Mouse (Mus musculus): ENCODE results near the gene Jade1. TPM values are rescaled to one million over a fixed set of nuclear protein-coding genes. Genes with fewer than 3 reads are reported as not detected.

The Jade1 gene
- total and polyA plus RNA-seq, 2 experiments from 2014 or later: 16.7 to 21.8 TPM

DNA sequence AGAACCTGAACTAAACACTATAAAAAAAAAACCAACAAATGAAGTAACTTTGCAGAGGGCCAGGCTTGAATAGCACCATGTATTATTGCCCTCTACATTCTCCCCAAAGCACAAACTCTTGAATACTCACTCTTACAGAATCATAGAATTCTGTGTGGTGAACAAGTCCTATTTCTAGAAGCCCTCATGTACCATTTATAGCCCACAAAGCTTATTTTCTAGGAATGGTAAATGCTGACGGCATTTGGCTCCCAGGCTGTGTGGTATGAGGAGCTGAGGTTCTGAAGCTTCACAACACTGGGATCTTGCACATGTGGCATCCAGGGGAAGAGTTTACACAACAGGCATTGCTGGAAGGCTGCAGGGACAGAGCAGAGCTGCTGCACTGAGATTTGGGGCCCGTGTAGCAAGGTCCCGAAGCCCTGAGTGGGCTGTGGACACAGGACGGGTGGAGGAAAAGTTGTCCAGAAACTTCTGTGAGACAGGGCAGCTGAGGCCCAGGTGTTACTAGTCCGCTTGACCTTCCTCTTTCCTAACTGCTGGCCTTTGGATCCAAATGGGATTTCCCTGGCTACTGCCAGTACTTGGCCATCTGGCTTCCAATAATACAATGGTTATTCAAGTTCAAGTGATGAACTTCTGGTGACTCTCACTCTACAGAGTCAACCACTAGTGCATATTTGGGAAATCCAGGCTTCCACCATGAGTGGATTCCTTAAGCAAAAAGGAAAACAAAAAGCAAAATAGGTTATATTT, 58.9 kb downstream of the Jade1 start:
- H3K9me3 ChIP-seq (ENCODE audit: low read length): no peaks in the 10 kb centered on the region
- ATAC-seq (ENCODE audit: low FRiP score): no peak
- no peak for DNase-seq (ENCODE audit: low spot score)
- no peaks in the 10 kb centered on the region for H3K27me3 ChIP-seq (ENCODE audit: insufficient read depth, low read length)
- H3K9ac ChIP-seq (replicated peaks; ENCODE audit: low read length, poor library complexity, severe bottlenecking): no peak overlapping the region
- TF ChIP-seq CTCF (IDR thresholded peaks at IDR 0.05): no peak
- H3K27ac ChIP-seq (ENCODE audit: low read depth, low read length): no peak overlapping the region
- no peak overlapping the region for H3K4me2 ChIP-seq (ENCODE audit: low read depth, low read length, poor library complexity, severe bottlenecking)
- no peak overlapping the region for H3K4me3 ChIP-seq (ENCODE audit: low read depth, low read length)
- WGBS: 95% methylated on average over 5 of the region's 5 CpGs
- peaks cover 34% of the 10 kb centered on the region for H3K36me3 ChIP-seq (ENCODE audit: insufficient read depth, low read length)
- H3K4me1 ChIP-seq (ENCODE audit: insufficient read depth, low read length): no peaks in the 10 kb centered on the region

DNA sequence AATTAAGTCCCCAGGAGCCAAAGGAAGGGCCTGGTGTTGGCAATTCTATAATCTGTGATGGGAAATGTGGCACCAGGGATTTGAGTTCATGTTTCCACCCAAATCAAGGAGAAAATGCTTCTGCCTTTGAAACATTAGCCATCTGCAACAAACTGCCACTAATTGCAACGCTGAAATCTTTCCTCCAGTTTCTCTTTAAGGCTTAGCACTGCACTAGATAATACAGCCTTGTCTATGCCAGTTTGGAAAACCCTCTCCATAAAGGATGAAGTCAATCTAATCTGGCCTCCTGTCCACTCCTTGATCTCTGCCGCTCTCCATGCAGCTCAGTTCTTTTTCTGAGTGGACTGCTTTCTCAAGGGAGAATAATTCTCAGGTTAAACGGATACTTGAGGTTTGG, 62.5 kb downstream of the Jade1 start:
- no peak for ATAC-seq (ENCODE audit: low FRiP score)

DNA sequence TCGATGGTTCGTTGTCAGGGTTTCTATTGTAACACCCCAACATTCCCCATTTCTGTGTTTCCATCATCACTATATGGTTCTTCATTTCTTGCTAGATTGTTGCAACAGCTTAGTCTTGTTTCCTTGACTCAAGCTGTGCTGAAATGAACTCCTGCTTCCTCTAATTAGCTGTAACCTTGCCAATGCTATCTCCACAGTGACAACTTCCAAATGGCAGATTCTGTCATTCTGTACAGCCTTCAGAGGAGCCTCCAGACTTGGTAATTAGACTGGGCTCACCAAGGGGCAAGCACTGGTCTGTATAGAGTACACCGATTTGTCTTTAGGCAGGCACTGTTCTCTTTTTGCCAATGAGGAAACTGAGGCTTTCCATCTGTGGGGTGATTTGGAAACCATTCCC, 63.0 kb downstream of the Jade1 start:
- no peak for TF ChIP-seq CTCF (IDR thresholded peaks at IDR 0.05)
- WGBS: 83% methylated on average over 3 of the region's 3 CpGs
- H3K9ac ChIP-seq (replicated peaks; ENCODE audit: low read length, poor library complexity, severe bottlenecking): no peak overlapping the region
- H3K9me3 ChIP-seq (ENCODE audit: low read length): no peaks in the 10 kb centered on the region
- no peak overlapping the region for H3K27ac ChIP-seq (ENCODE audit: low read depth, low read length)
- DNase-seq (ENCODE audit: low spot score) (peak; percentile 33), ATAC-seq (ENCODE audit: low FRiP score) (no peak)
- H3K36me3 ChIP-seq (ENCODE audit: insufficient read depth, low read length): peaks cover 8% of the 10 kb centered on the region
- H3K4me1 ChIP-seq (ENCODE audit: insufficient read depth, low read length): no peaks in the 10 kb centered on the region
- no peak overlapping the region for H3K4me2 ChIP-seq (ENCODE audit: low read depth, low read length, poor library complexity, severe bottlenecking)
- no peak overlapping the region for H3K4me3 ChIP-seq (ENCODE audit: low read depth, low read length)
- no peaks in the 10 kb centered on the region for H3K27me3 ChIP-seq (ENCODE audit: insufficient read depth, low read length)

More for the DNA sequence above, 62.5 kb downstream of the Jade1 start:
- Histone ChIP-seq H3K9ac (replicated peaks; ENCODE audit: low read length, poor library complexity, severe bottlenecking) (no peak overlapping the region), H3K4me1 (ENCODE audit: insufficient read depth, low read length) (no peaks in the 10 kb centered on the region), H3K9me3 (ENCODE audit: low read length) (no peaks in the 10 kb centered on the region), H3K4me2 (ENCODE audit: low read depth, low read length, poor library complexity, severe bottlenecking) (no peak overlapping the region), H3K4me3 (ENCODE audit: low read depth, low read length) (no peak overlapping the region), H3K27me3 (ENCODE audit: insufficient read depth, low read length) (no peaks in the 10 kb centered on the region), H3K27ac (ENCODE audit: low read depth, low read length) (no peak overlapping the region), H3K36me3 (ENCODE audit: insufficient read depth, low read length) (peaks cover 12% of the 10 kb centered on the region)
- WGBS: 74% methylated on average over 3 of the region's 3 CpGs
- peak; percentile 24 for DNase-seq (ENCODE audit: low spot score)
- TF ChIP-seq CTCF (IDR thresholded peaks at IDR 0.05): no peak

DNA sequence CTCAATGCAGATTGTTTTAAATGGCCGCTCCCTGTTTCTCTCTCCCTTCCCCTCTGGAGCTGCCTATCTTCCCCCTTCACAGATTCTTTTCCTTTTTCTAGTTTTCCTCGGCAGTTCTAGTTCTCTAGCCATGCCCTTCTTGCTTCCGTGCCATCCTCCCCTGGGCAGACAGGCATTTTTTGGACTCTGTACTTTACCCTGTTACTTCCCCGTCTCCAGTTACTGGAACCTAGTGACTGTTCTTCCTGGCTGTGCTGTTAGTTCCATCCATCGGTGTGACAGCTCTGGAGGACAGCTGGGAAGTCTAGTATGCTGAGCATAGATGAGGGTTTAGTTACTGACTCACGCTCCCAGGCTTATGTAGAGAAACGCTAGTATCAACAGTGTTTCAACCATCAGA, 65.4 kb downstream of the Jade1 start:
- no peaks in the 10 kb centered on the region for H3K9me3 ChIP-seq (ENCODE audit: low read length)

DNA sequence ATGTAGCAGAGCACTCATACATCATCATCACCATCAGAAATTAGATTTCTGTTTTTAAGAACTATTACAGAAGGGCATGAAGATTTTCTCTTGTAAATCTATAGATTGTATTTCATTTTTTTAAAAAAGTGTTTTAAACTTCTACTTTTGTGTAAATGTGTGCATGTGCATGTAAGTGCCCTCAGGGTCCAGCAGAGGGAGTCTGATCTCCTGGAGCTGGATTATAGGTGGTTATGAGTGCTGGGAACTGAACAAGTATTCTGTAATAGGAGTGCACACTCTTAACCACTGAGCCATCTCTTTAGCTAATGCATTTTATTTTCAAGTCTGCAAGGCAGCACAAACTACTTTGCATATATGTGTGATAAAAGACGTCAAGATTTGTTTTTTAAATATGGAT, 100.1 kb downstream of the Jade1 start:
- WGBS: 94% methylated on average over 1 of the region's 1 CpGs
- DNase-seq (ENCODE audit: low spot score): no peak
- no peak overlapping the region for H3K27ac ChIP-seq (ENCODE audit: low read depth, low read length)

More for the DNA sequence above, 65.4 kb downstream of the Jade1 start:
- ATAC-seq (ENCODE audit: low FRiP score): no peak
- TF ChIP-seq CTCF (IDR thresholded peaks at IDR 0.05): no peak
- no peak overlapping the region for H3K4me2 ChIP-seq (ENCODE audit: low read depth, low read length, poor library complexity, severe bottlenecking)
- no peaks in the 10 kb centered on the region for H3K4me1 ChIP-seq (ENCODE audit: insufficient read depth, low read length)
- H3K4me3 ChIP-seq (ENCODE audit: low read depth, low read length): no peak overlapping the region
- no peak overlapping the region for H3K27ac ChIP-seq (ENCODE audit: low read depth, low read length)
- no peaks in the 10 kb centered on the region for H3K27me3 ChIP-seq (ENCODE audit: insufficient read depth, low read length)
- 90% methylated on average over 7 of the region's 7 CpGs for WGBS
- no peak for DNase-seq (ENCODE audit: low spot score)
- no peaks in the 10 kb centered on the region for H3K36me3 ChIP-seq (ENCODE audit: insufficient read depth, low read length)
- no peak overlapping the region for H3K9ac ChIP-seq (replicated peaks; ENCODE audit: low read length, poor library complexity, severe bottlenecking)

More for the DNA sequence above, 100.1 kb downstream of the Jade1 start:
- ATAC-seq (ENCODE audit: low FRiP score): no peak
- TF ChIP-seq CTCF (IDR thresholded peaks at IDR 0.05): no peak
- Histone ChIP-seq H3K9me3 (ENCODE audit: low read length) (no peaks in the 10 kb centered on the region), H3K4me1 (ENCODE audit: insufficient read depth, low read length) (no peaks in the 10 kb centered on the region), H3K9ac (replicated peaks; ENCODE audit: low read length, poor library complexity, severe bottlenecking) (no peak overlapping the region), H3K4me3 (ENCODE audit: low read depth, low read length) (no peak overlapping the region), H3K36me3 (ENCODE audit: insufficient read depth, low read length) (peaks cover 4% of the 10 kb centered on the region; the same call in 1 of the 2 replicates), H3K4me2 (ENCODE audit: low read depth, low read length, poor library complexity, severe bottlenecking) (no peak overlapping the region), H3K27me3 (ENCODE audit: insufficient read depth, low read length) (no peaks in the 10 kb centered on the region)

Other genes starting within 250 kb of the Jade1 start
- 18.0 and 31.4 TPM in 2 replicates for gene Sclt1, start 186.8 kb downstream of the Jade1 start, total RNA-seq (2014; rRNA removed)
- 12.1 and 16.8 TPM in 2 replicates for gene Sclt1, start 186.8 kb downstream of the Jade1 start, polyA plus RNA-seq (2015; fragmentation: Nextera tagmentation; extraction: Ambion mirVana)
- gene D3Ertd751e, start 186.9 kb downstream of the Jade1 start, total RNA-seq (2014; rRNA removed): 3.2 and 4.0 TPM in 2 replicates
- gene D3Ertd751e, start 186.9 kb downstream of the Jade1 start, polyA plus RNA-seq (2015; fragmentation: Nextera tagmentation; extraction: Ambion mirVana): 8.9 and 9.0 TPM in 2 replicates